Mouse (Mus musculus) liver, adult 2 months (tissue): ENCODE data around the gene Lamtor1.

Experiments
- CTCF ChIP-seq: fragments of 200-500 bp; IDR thresholded peaks from 2 replicates; pipeline ENCODE4 v1.5.1; 2011; ENCODE audit warnings: low read depth, low read length, control low read depth
- POLR2A ChIP-seq: fragments of 200-500 bp; IDR thresholded peaks from 2 replicates; pipeline ENCODE4 v1.6.1; 2011; ENCODE audit warnings: low read length, control low read depth; ENCODE audit not compliant: insufficient read depth; ENCODE audit errors: extremely low read depth

DNA sequence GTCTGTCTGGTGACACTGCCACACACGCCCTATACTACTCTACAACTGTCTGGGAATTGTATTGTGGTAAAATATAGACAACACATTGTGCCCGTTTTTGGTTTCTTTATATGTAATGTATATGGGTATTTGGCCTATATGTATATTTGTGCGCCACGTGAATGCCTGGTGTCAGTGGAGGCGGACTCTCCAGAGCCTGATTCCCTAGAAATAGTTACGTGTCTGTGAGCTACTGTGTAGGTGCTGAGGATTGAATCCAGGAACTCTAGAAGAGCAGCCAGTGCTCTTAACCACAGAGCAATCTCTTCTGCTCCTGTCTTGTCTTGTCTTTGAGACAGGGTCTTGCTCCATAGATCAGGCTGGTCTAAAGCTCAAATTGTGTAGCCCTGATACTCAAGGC is 19.4 kb upstream of the Lamtor1 start:
- TF ChIP-seq CTCF = no peak
- no peak for TF ChIP-seq POLR2A
